Mouse (Mus musculus) CH12.LX (cell line): ENCODE measurements around the gene Tmem121.

Source experiments
- ETS1 ChIP-seq: conservative IDR thresholded peaks from 2 replicates; pipeline ENCODE4 v1.6.1; 2012; ENCODE audit warnings: low read depth, mild to moderate bottlenecking, inconsistent platforms, low read length, improper control_type of control experiment, moderate library complexity
- HCFC1 ChIP-seq: IDR thresholded peaks from 2 replicates; pipeline ENCODE4 v1.6.1; 2012; ENCODE audit warnings: low read depth, mild to moderate bottlenecking, inconsistent platforms, low read length, improper control_type of control experiment
- JUND ChIP-seq: conservative IDR thresholded peaks from 2 replicates; pipeline ENCODE4 v1.6.1; 2011; ENCODE audit warnings: low read depth, low read length, improper control_type of control experiment
- MAZ ChIP-seq: IDR thresholded peaks from 2 replicates; pipeline ENCODE4 v1.6.1; 2012; ENCODE audit warnings: low read depth, mild to moderate bottlenecking, inconsistent platforms, low read length, improper control_type of control experiment, moderate library complexity
- MXI1 ChIP-seq: IDR thresholded peaks from 2 replicates; pipeline ENCODE4 v1.6.1; 2011; ENCODE audit warnings: mild to moderate bottlenecking, low read depth, low read length, improper control_type of control experiment
- NELFE ChIP-seq: IDR thresholded peaks from 2 replicates; pipeline ENCODE4 v1.6.1; 2011; ENCODE audit warnings: low read depth, low read length, improper control_type of control experiment
- POLR2A ChIP-seq: IDR thresholded peaks from 2 replicates; pipeline ENCODE4 v1.6.1; 2011; ENCODE audit warnings: low read depth, mild to moderate bottlenecking, improper control_type of control experiment, low read length
- RAD21 ChIP-seq: IDR thresholded peaks from 2 replicates; pipeline ENCODE4 v1.6.1; 2011; ENCODE audit warnings: low read depth, mild to moderate bottlenecking, low read length, improper control_type of control experiment, moderate library complexity
- USF2 ChIP-seq: conservative IDR thresholded peaks from 2 replicates; pipeline ENCODE4 v1.6.1; 2011; ENCODE audit warnings: low read depth, low read length, improper control_type of control experiment

DNA sequence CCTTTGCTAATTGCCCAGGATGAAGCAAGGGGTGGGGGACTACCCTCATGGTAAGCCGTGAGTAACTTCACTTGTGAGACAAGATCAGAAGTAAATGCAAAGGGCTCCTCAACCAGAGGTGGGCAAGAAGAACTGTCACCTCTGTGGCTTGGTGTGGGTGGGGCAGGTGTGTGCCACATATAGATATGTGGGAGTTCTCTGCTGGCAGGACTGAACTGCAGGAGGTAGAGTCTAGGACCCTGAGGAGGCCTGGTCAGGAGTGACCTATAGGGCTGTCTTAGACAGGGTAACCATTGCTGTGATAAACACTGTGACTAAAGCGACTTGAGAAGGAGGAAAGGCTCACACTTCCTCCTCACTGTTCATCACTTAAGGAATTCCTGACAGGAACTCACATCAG, 7.7 kb downstream of the Tmem121 start:
- no peak for TF ChIP-seq POLR2A
- no peak for TF ChIP-seq USF2
- TF ChIP-seq MXI1, result no peak
- no peak for TF ChIP-seq NELFE
- TF ChIP-seq MAZ, result no peak
- no peak for TF ChIP-seq RAD21
- TF ChIP-seq HCFC1, result no peak
- no peak for TF ChIP-seq ETS1
- TF ChIP-seq JUND, result no peak
